In the genomic region with DNA sequence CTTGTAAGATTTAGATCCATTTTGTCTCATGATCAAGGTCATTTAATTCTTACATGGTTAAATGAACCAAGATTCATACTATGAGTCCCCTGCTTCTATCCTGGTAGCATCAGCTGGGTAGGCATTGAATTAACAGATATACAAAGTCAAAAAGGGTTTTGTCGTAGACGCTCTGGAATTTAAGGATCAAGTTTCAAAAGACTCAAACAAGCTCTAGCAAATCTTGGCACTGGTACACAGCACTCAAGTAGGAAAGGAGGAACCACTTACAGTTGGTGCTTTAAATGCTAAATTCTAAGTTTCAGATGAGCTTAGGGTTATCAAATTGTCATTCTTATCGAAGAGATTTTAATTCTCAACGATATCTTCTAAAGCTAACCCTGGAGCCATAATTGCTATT, we compare ENCODE assay signal across 23 mouse cellular contexts. TPM values are rescaled to one million over a fixed set of nuclear protein-coding genes. Genes with fewer than 3 reads are reported as not detected.
"Had no signal": no experiment of that assay in that cellular context is flagged by ENCODE, and none has a peak within 500 bp of the region (broad histone marks: within the 10 kb centered on the region; RNA-seq: fewer than 3 reads in every experiment).

No protein-coding gene starts in this region.

- H3K4me2 ChIP-seq: limb, embryonic 12.5 days; liver, embryonic 12.5 days; liver, embryonic 15.5 days; midbrain, embryonic 12.5 days; midbrain, embryonic 15.5 days; neural tube, embryonic 12.5 days; neural tube, embryonic 15.5 days had no signal

- H3K27ac ChIP-seq: kidney, postnatal 0 days; layer of hippocampus, adult 2 months; limb, embryonic 12.5 days; liver, embryonic 12.5 days; liver, embryonic 15.5 days; macrophage; midbrain, embryonic 12.5 days; midbrain, embryonic 15.5 days; neural tube, embryonic 12.5 days; neural tube, embryonic 15.5 days; stomach, postnatal 0 days had no signal

- DNase-seq: kidney, adult 2 months; kidney, postnatal 25 days; layer of hippocampus, adult 9-11 months; liver; right cerebral cortex, adult 18-20 months; right cerebral cortex, postnatal 14 days; right cerebral cortex, postnatal 4 days; thymus, adult 2 months; thymus, postnatal 14 days; thymus, postnatal 4 days had no signal

- H3K4me3 ChIP-seq: layer of hippocampus, adult 2 months; limb, embryonic 12.5 days; liver, embryonic 12.5 days; liver, embryonic 15.5 days; midbrain, embryonic 12.5 days; midbrain, embryonic 15.5 days; neural tube, embryonic 12.5 days; neural tube, embryonic 15.5 days had no signal

- H3K36me3 ChIP-seq: limb, embryonic 12.5 days; liver, embryonic 12.5 days; liver, embryonic 15.5 days; midbrain, embryonic 12.5 days; midbrain, embryonic 15.5 days; neural tube, embryonic 12.5 days; neural tube, embryonic 15.5 days had no signal

- ATAC-seq: intestine, postnatal 0 days; liver, embryonic 12.5 days; midbrain, embryonic 15.5 days had no signal

- H3K9ac ChIP-seq: limb, embryonic 12.5 days; liver, embryonic 12.5 days; liver, embryonic 15.5 days; midbrain, embryonic 12.5 days; midbrain, embryonic 15.5 days; neural tube, embryonic 12.5 days; neural tube, embryonic 15.5 days had no signal

- H3K9me3 ChIP-seq: limb, embryonic 12.5 days; liver, embryonic 12.5 days; liver, embryonic 15.5 days; midbrain, embryonic 12.5 days; midbrain, embryonic 15.5 days; neural tube, embryonic 12.5 days; neural tube, embryonic 15.5 days had no signal

- H3K27me3 ChIP-seq: limb, embryonic 12.5 days; liver, embryonic 12.5 days; liver, embryonic 15.5 days; midbrain, embryonic 12.5 days; midbrain, embryonic 15.5 days; neural tube, embryonic 12.5 days; neural tube, embryonic 15.5 days had no signal

- H3K4me1 ChIP-seq: limb, embryonic 12.5 days; liver, embryonic 12.5 days; liver, embryonic 15.5 days; midbrain, embryonic 12.5 days; midbrain, embryonic 15.5 days; neural tube, embryonic 12.5 days; neural tube, embryonic 15.5 days had no signal

RNA-seq across cellular contexts. Expression of a gene that starts 30.9 kb away (rescaled TPM):
- total RNA-seq: megakaryocyte, adult 5-6 weeks had no signal
